Mouse (Mus musculus): ENCODE measurements around the gene Prkd1. TPM values are rescaled to one million over a fixed set of nuclear protein-coding genes. Genes with fewer than 3 reads are reported as not detected.

The Prkd1 gene
- total and polyA plus RNA-seq, 3 experiments: not detected

DNA sequence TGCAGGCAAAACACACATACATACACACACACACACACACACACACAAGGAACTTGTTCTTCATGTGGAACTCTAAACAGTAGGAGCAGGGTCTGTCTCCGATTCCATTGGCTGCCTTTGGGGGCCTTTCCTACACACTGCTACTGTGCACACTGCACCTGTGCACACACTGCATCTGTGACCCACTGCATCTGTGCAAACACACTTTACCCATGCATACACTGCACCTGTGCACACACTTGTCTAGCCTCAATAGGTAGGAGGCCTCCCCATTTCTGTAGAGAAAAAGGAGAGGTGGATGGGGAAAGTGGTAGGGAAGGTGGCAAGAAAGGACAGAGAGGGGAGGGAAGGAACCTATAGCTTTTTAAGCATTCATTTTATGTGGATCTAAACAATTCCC is 49.5 kb downstream of the Prkd1 start:
- H3K9me3 ChIP-seq (replicated peaks; ENCODE audit: low read length): peaks cover 55% of the 10 kb centered on the region
- DNase-seq (ENCODE audit: extremely low read depth): no peak
- no peaks in the 10 kb centered on the region for H3K79me2 ChIP-seq (replicated peaks; ENCODE audit: control insufficient read depth, extremely low read depth, insufficient read depth, poor library complexity, severe bottlenecking)
- dilution Hi-C loops (cut with MboI; ENCODE audit: extremely low pct_ligation_motif_present, extremely low pct_unique_long_range_greater_than_20kb, low sequenced_read_pairs) (no loop called here), in situ Hi-C loops (cut with MboI; ENCODE audit: low pct_ligation_motif_present, low pct_unique_long_range_greater_than_20kb, low sequenced_read_pairs) (no loop called here)
- H3K4me2 ChIP-seq (ENCODE audit: insufficient read depth, low read depth, poor library complexity, severe bottlenecking): no peak overlapping the region
- H3K4me1 ChIP-seq (ENCODE audit: control insufficient read depth in 1 of 2, insufficient read depth in 2 of 2): no peaks in the 10 kb centered on the region
- H3K27ac ChIP-seq (ENCODE audit: insufficient read depth, low read depth): no peak overlapping the region
- H3K36me3 ChIP-seq (replicated peaks in 1 of 2; ENCODE audit: control insufficient read depth in 1 of 2, insufficient read depth in 1 of 2, low read length in 1 of 2): no peaks in the 10 kb centered on the region
- TF ChIP-seq BHLHE40 (IDR thresholded peaks at IDR 0.05; ENCODE audit: low read depth, low read length) (no peak), USF2 (conservative IDR thresholded peaks at IDR 0.05; ENCODE audit: low read depth, low read length) (no peak), MAFK (IDR thresholded peaks at IDR 0.05; ENCODE audit: insufficient replicate concordance, low read length) (no peak), POLR2A (IDR thresholded peaks at IDR 0.05; ENCODE audit: low read depth, low read length) (no peak), POLR2AphosphoS2 (IDR thresholded peaks at IDR 0.05; ENCODE audit: low read depth, low read length) (no peak)
- H3K4me3 ChIP-seq (replicated peaks in 1 of 3; ENCODE audit: low read depth in 2 of 3, low read length in 2 of 3, poor library complexity in 1 of 3): no peak overlapping the region
- H3K9ac ChIP-seq (ENCODE audit: insufficient read depth, low read depth): no peak overlapping the region
- H3K27me3 ChIP-seq (replicated peaks): no peaks in the 10 kb centered on the region

GRCm38 (mm10) chr12:50598053-50598988 is 50.6 kb downstream of the Prkd1 start:
- TF ChIP-seq ZNF384 (IDR thresholded peaks at IDR 0.05; ENCODE audit: low read depth, low read length) (no peak), ELF1 (IDR thresholded peaks at IDR 0.05; ENCODE audit: low read depth, low read length) (no peak), JUN (IDR thresholded peaks at IDR 0.05; ENCODE audit: insufficient read depth, low read depth, low read length) (no peak), MAX (IDR thresholded peaks at IDR 0.05; ENCODE audit: low read length) (no peak), RAD21 (IDR thresholded peaks at IDR 0.05; ENCODE audit: low read depth, low read length) (no peak), TBP (conservative IDR thresholded peaks at IDR 0.05; ENCODE audit: low read depth, low read length) (no peak), CHD1 (IDR thresholded peaks at IDR 0.05; ENCODE audit: low read depth, low read length) (no peak), MAFK (IDR thresholded peaks at IDR 0.05; ENCODE audit: insufficient replicate concordance, low read length) (no peak), ZC3H11A (IDR thresholded peaks at IDR 0.05; ENCODE audit: low read depth, low read length) (no peak), KAT2A (IDR thresholded peaks at IDR 0.05; ENCODE audit: insufficient replicate concordance, low read length) (no peak), ZMIZ1 (IDR thresholded peaks at IDR 0.05; ENCODE audit: low read depth, low read length) (no peak), JUND (conservative IDR thresholded peaks at IDR 0.05; ENCODE audit: low read depth, low read length) (no peak), USF2 (conservative IDR thresholded peaks at IDR 0.05; ENCODE audit: low read depth, low read length) (no peak), SIN3A (IDR thresholded peaks at IDR 0.05; ENCODE audit: low read length) (no peak), MYC (IDR thresholded peaks at IDR 0.05; ENCODE audit: low read depth, low read length) (no peak), CHD2 (IDR thresholded peaks at IDR 0.05; ENCODE audit: low read length) (no peak)
- Histone ChIP-seq H3K9ac (ENCODE audit: insufficient read depth, low read depth) (no peak overlapping the region), H3K27ac (ENCODE audit: insufficient read depth, low read depth) (no peak overlapping the region), H3K4me3 (replicated peaks in 1 of 3; ENCODE audit: low read depth in 2 of 3, low read length in 2 of 3, poor library complexity in 1 of 3) (no peak overlapping the region), H3K4me1 (ENCODE audit: control insufficient read depth in 1 of 2, insufficient read depth in 2 of 2) (no peaks in the 10 kb centered on the region), H3K9me3 (replicated peaks; ENCODE audit: low read length) (peaks cover 58% of the 10 kb centered on the region), H3K27me3 (replicated peaks) (no peaks in the 10 kb centered on the region), H3K36me3 (replicated peaks in 1 of 2; ENCODE audit: control insufficient read depth in 1 of 2, insufficient read depth in 1 of 2, low read length in 1 of 2) (no peaks in the 10 kb centered on the region), H3K79me2 (replicated peaks; ENCODE audit: control insufficient read depth, extremely low read depth, insufficient read depth, poor library complexity, severe bottlenecking) (no peaks in the 10 kb centered on the region), H3K4me2 (ENCODE audit: insufficient read depth, low read depth, poor library complexity, severe bottlenecking) (no peak overlapping the region)
- no peak for DNase-seq (ENCODE audit: extremely low read depth)
- dilution Hi-C loops (cut with MboI; ENCODE audit: extremely low pct_ligation_motif_present, extremely low pct_unique_long_range_greater_than_20kb, low sequenced_read_pairs) (no loop called here), in situ Hi-C loops (cut with MboI; ENCODE audit: low pct_ligation_motif_present, low pct_unique_long_range_greater_than_20kb, low sequenced_read_pairs) (no loop called here)

Data from CH12.LX (cell line).